Comparison of ENCODE assay signal across 10 mouse cellular contexts in the genomic region with DNA sequence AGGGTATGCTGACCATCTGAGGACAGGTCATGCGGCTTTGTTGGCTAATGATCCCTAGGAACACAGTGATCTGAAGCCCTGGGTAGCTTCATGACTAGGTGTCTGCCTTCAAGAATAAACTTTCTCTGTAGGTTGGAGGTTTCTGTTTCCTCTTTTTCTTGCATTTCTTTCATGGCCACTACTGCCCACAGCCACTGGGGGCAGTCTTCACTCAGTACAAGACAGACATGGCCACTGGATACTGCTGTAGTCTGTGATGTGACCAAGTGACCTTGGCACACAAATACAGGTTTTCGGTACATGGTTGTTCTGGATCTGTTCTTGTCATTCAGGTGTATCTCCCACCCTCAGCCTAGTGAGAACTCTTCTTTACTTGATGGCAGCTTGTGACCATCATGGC. TPM values are rescaled to one million over a fixed set of nuclear protein-coding genes. Genes with fewer than 3 reads are reported as not detected.
DNase-seq lines count a peak whose midpoint lies in the region; ATAC-seq and TF ChIP-seq lines count a peak whose summit lies in the region.
"Had no signal": no experiment of that assay in that cellular context is flagged by ENCODE, and none has a peak within 500 bp of the region (broad histone marks: within the 10 kb centered on the region; RNA-seq: fewer than 3 reads in every experiment).

No protein-coding gene starts in this region.

- no peaks in the 10 kb centered on the region for H3K27me3 ChIP-seq in hindbrain, postnatal 0 days (ENCODE audit: insufficient read depth, low read length)
- no peaks in the 10 kb centered on the region for H3K27me3 ChIP-seq in hindbrain, embryonic 16.5 days (replicated peaks; ENCODE audit: control insufficient read depth, insufficient read depth, low read length)
- no peaks in the 10 kb centered on the region for H3K27me3 ChIP-seq in CH12.LX (replicated peaks)
- H3K27me3 ChIP-seq: embryonic facial prominence, embryonic 12.5 days; limb, embryonic 15.5 days had no signal

- peak; percentile 80 for TF ChIP-seq CTCF in hindbrain, postnatal 0 days (IDR thresholded peaks at IDR 0.05; ENCODE audit: low read depth)
- TF ChIP-seq CTCF in CH12.LX (conservative IDR thresholded peaks at IDR 0.05 in 1 of 2, IDR thresholded peaks at IDR 0.05 in 1 of 2; ENCODE audit: low read depth in 2 of 2, low read length in 2 of 2) = peak; percentile 78 to 80
- peak; percentile 67; the same call in 1 of the 2 replicates for TF ChIP-seq CTCF in brain, embryonic 14.5 days (IDR thresholded peaks at IDR 0.05; ENCODE audit: borderline replicate concordance, extremely low read depth, insufficient read depth, insufficient read length)

- H3K9ac ChIP-seq in hindbrain, postnatal 0 days (replicated peaks; ENCODE audit: low read length) = no peak overlapping the region
- H3K9ac ChIP-seq in hindbrain, embryonic 16.5 days (ENCODE audit: low read depth, low read length) = no peak overlapping the region
- no peak overlapping the region for H3K9ac ChIP-seq in CH12.LX (ENCODE audit: insufficient read depth, low read depth)
- H3K9ac ChIP-seq: embryonic facial prominence, embryonic 12.5 days; limb, embryonic 15.5 days had no signal

- peaks cover 25% of the 10 kb centered on the region for H3K36me3 ChIP-seq in hindbrain, postnatal 0 days (ENCODE audit: insufficient read depth, low read length)
- peaks cover 22% of the 10 kb centered on the region for H3K36me3 ChIP-seq in hindbrain, embryonic 16.5 days (ENCODE audit: control insufficient read depth, insufficient read depth, low read length)
- H3K36me3 ChIP-seq in CH12.LX (replicated peaks in 1 of 2; ENCODE audit: control insufficient read depth in 1 of 2, insufficient read depth in 1 of 2, low read length in 1 of 2) = peaks cover 35 to 75% of the 10 kb centered on the region in 2 experiments

- no peak for TF ChIP-seq POLR2A in CH12.LX (IDR thresholded peaks at IDR 0.05; ENCODE audit: low read depth, low read length)
- no peak for TF ChIP-seq POLR2A in brain, embryonic 14.5 days (IDR thresholded peaks at IDR 0.05; ENCODE audit: borderline replicate concordance, extremely low read depth, insufficient read depth, insufficient read length, poor library complexity, severe bottlenecking)

- no peak overlapping the region for H3K4me2 ChIP-seq in hindbrain, postnatal 0 days (ENCODE audit: low read depth, low read length)
- H3K4me2 ChIP-seq in hindbrain, embryonic 16.5 days (ENCODE audit: low read length) = no peak overlapping the region
- no peak overlapping the region for H3K4me2 ChIP-seq in CH12.LX (ENCODE audit: insufficient read depth, low read depth, poor library complexity, severe bottlenecking)
- H3K4me2 ChIP-seq: embryonic facial prominence, embryonic 12.5 days; limb, embryonic 15.5 days had no signal

- in situ Hi-C loops in CH12.LX (cut with MboI; ENCODE audit: low pct_ligation_motif_present, low pct_unique_long_range_greater_than_20kb, low sequenced_read_pairs) = no loop called here

- no peaks in the 10 kb centered on the region for H3K4me1 ChIP-seq in hindbrain, postnatal 0 days (ENCODE audit: insufficient read depth, low read length)
- no peaks in the 10 kb centered on the region for H3K4me1 ChIP-seq in hindbrain, embryonic 16.5 days (ENCODE audit: control insufficient read depth, insufficient read depth, low read depth, low read length)
- peaks cover 0 to 6% of the 10 kb centered on the region in 2 experiments; a peak in 2 of 4 replicates for H3K4me1 ChIP-seq in CH12.LX (ENCODE audit: control insufficient read depth in 1 of 2, insufficient read depth in 2 of 2)
- H3K4me1 ChIP-seq: embryonic facial prominence, embryonic 12.5 days; limb, embryonic 15.5 days had no signal

- ATAC-seq in hindbrain, postnatal 0 days = 0 out of 2 replicates have a peak, but pooled peaks have one; percentile 64
- ATAC-seq in hindbrain, embryonic 16.5 days = no peak

- H3K4me3 ChIP-seq in hindbrain, postnatal 0 days (ENCODE audit: low read length) = no peak overlapping the region
- no peak overlapping the region for H3K4me3 ChIP-seq in hindbrain, embryonic 16.5 days (ENCODE audit: low read length)
- H3K4me3 ChIP-seq in CH12.LX (replicated peaks in 1 of 3; ENCODE audit: low read depth in 2 of 3, low read length in 2 of 3, poor library complexity in 1 of 3) = no peak overlapping the region
- H3K4me3 ChIP-seq: embryonic facial prominence, embryonic 12.5 days; limb, embryonic 15.5 days had no signal

- H3K79me2 ChIP-seq in CH12.LX (replicated peaks; ENCODE audit: control insufficient read depth, extremely low read depth, insufficient read depth, poor library complexity, severe bottlenecking) = no peaks in the 10 kb centered on the region

- TF ChIP-seq RAD21 in CH12.LX (IDR thresholded peaks at IDR 0.05; ENCODE audit: low read depth, low read length) = peak; percentile 57

- dilution Hi-C loops in CH12.LX (cut with MboI; ENCODE audit: extremely low pct_ligation_motif_present, extremely low pct_unique_long_range_greater_than_20kb, low sequenced_read_pairs) = no loop called here

- WGBS in hindbrain, postnatal 0 days = 94% methylated on average over 2 of the region's 2 CpGs
- WGBS in hindbrain, embryonic 16.5 days = 96% methylated on average over 2 of the region's 2 CpGs

- no peak overlapping the region for H3K27ac ChIP-seq in hindbrain, postnatal 0 days
- no peak overlapping the region for H3K27ac ChIP-seq in hindbrain, embryonic 16.5 days (ENCODE audit: low read depth, low read length)
- H3K27ac ChIP-seq in CH12.LX (ENCODE audit: insufficient read depth, low read depth) = no peak overlapping the region
- H3K27ac ChIP-seq: embryonic facial prominence, embryonic 12.5 days; limb, embryonic 15.5 days had no signal

- H3K9me3 ChIP-seq in hindbrain, postnatal 0 days (ENCODE audit: low read length) = no peaks in the 10 kb centered on the region
- H3K9me3 ChIP-seq in hindbrain, embryonic 16.5 days (ENCODE audit: control insufficient read depth, low read length) = no peaks in the 10 kb centered on the region
- no peaks in the 10 kb centered on the region for H3K9me3 ChIP-seq in CH12.LX (replicated peaks; ENCODE audit: low read length)
- H3K9me3 ChIP-seq: embryonic facial prominence, embryonic 12.5 days; limb, embryonic 15.5 days had no signal

- no peak for TF ChIP-seq EP300 in CH12.LX (IDR thresholded peaks at IDR 0.05; ENCODE audit: low read length)

- DNase-seq in hindbrain, postnatal 0 days (ENCODE audit: low spot score) = peak; percentile 27
- peak; percentile 62 for DNase-seq in CH12.LX (ENCODE audit: extremely low read depth)
- DNase-seq in brain, embryonic 14.5 days (ENCODE audit: low read depth) = peak; percentile 31
- DNase-seq in forelimb bud, embryonic 11.5 days (ENCODE audit: low read depth, low spot score) = peak; percentile 11
- DNase-seq in mesoderm, embryonic 11.5 days (ENCODE audit: low read depth, low spot score) = peak; percentile 17
- no peak for DNase-seq in layer of hippocampus, postnatal 14 days (ENCODE audit: low spot score in 2 of 2)
- no peak for DNase-seq in heart, adult 8-10 months (ENCODE audit: low spot score)

TF ChIP-seq in CH12.LX, 34 proteins besides CTCF, POLR2A, EP300 and RAD21:
- TF ChIP-seq NELFE (IDR thresholded peaks at IDR 0.05; ENCODE audit: low read depth, low read length) (no peak), SMC3 (IDR thresholded peaks at IDR 0.05; ENCODE audit: low read depth, low read length) (peak; percentile 44)

RNA-seq across cellular contexts. Expression of a gene that starts 24.2 kb away (rescaled TPM):
- total RNA-seq in hindbrain, postnatal 0 days (2014; rRNA removed) = 32.0 and 36.4 TPM in 2 replicates
- 12.1 and 12.9 TPM in 2 replicates for polyA plus RNA-seq in hindbrain, postnatal 0 days (2015; fragmentation: Nextera tagmentation; extraction: Ambion mirVana)
- polyA plus RNA-seq in hindbrain, embryonic 16.5 days (2015; fragmentation: Nextera tagmentation; extraction: Ambion mirVana) = 20.2 and 22.8 TPM in 2 replicates
- total RNA-seq in CH12.LX (2012; rRNA removed) (5.5 and 8.0 TPM in 2 replicates), CH12.LX (2014; rRNA removed) (6.0 and 6.8 TPM in 2 replicates)
- polyA plus RNA-seq in CH12.LX (2012; ENCODE audit: insufficient read length, low read depth) = 18.8 and 21.8 TPM in 2 replicates
- 35.9 and 48.4 TPM in 2 replicates for polyA plus RNA-seq in brain, embryonic 14.5 days (2012; rRNA removed)
- total RNA-seq in layer of hippocampus, postnatal 14 days (2021) = 10 to 100 TPM; 57.2 to 60.4 TPM
- 10 to 100 TPM; 29.3 to 32.0 (median 31.5) TPM for total RNA-seq in heart, adult 8-10 months (2022)

RNA-seq across cellular contexts. Expression of a gene that starts 36.5 kb away (rescaled TPM):
- total RNA-seq in hindbrain, postnatal 0 days (2014; rRNA removed) = 0.11 and 0.52 TPM in 2 replicates
- 0.15 TPM in 2 replicates for polyA plus RNA-seq in hindbrain, postnatal 0 days (2015; fragmentation: Nextera tagmentation; extraction: Ambion mirVana)
- 0.20 and 0.29 TPM in 2 replicates for polyA plus RNA-seq in hindbrain, embryonic 16.5 days (2015; fragmentation: Nextera tagmentation; extraction: Ambion mirVana)
- total RNA-seq in CH12.LX (2012; rRNA removed) (not detected in 2 replicates), CH12.LX (2014; rRNA removed) (not detected in 2 replicates)
- polyA plus RNA-seq in CH12.LX (2012; ENCODE audit: insufficient read length, low read depth) = not detected in 2 replicates
- polyA plus RNA-seq in brain, embryonic 14.5 days (2012; rRNA removed) = 0.55 and 0.60 TPM in 2 replicates
- under 1 TPM; 0.58 to 0.98 TPM for total RNA-seq in layer of hippocampus, postnatal 14 days (2021)
- 1 to 10 TPM; 1.5 to 3.0 (median 2.5) TPM for total RNA-seq in heart, adult 8-10 months (2022)

RNA-seq across cellular contexts. Expression of a gene that starts 51.0 kb away (rescaled TPM):
- 31.5 and 90.8 TPM in 2 replicates for total RNA-seq in hindbrain, postnatal 0 days (2014; rRNA removed)
- 621 and 639 TPM in 2 replicates for polyA plus RNA-seq in hindbrain, postnatal 0 days (2015; fragmentation: Nextera tagmentation; extraction: Ambion mirVana)
- 329 and 384 TPM in 2 replicates for polyA plus RNA-seq in hindbrain, embryonic 16.5 days (2015; fragmentation: Nextera tagmentation; extraction: Ambion mirVana)
- total RNA-seq in CH12.LX (2012; rRNA removed) (567 and 782 TPM in 2 replicates), CH12.LX (2014; rRNA removed) (199 and 240 TPM in 2 replicates)
- polyA plus RNA-seq in CH12.LX (2012; ENCODE audit: insufficient read length, low read depth) = 276 and 399 TPM in 2 replicates
- 119 and 156 TPM in 2 replicates for polyA plus RNA-seq in brain, embryonic 14.5 days (2012; rRNA removed)
- total RNA-seq in layer of hippocampus, postnatal 14 days (2021) = 100 to 1,000 TPM; 331 to 343 TPM
- total RNA-seq in heart, adult 8-10 months (2022) = 1,000 to 10,000 TPM in 2 of 4 experiments, 100 to 1,000 TPM in 2; 523 to 1,345 (median 957) TPM

Comparison
In these comparisons a context has a peak if more than half of its experiments do, and no peak if none do; other contexts are left out.
1. DNase-seq: peak in hindbrain, postnatal 0 days (single experiment), CH12.LX (single experiment), brain, embryonic 14.5 days (single experiment), forelimb bud, embryonic 11.5 days (single experiment) and mesoderm, embryonic 11.5 days (single experiment); none in layer of hippocampus, postnatal 14 days (0 of 2) and heart, adult 8-10 months (single experiment).
2. Peak in every context shown above with its lines, with median percentiles within 50 percentile points of each other: CTCF ChIP-seq.